Mouse (Mus musculus) thymus, postnatal 0 days (tissue): ENCODE data around the gene Csnk2a2. TPM values are rescaled to one million over a fixed set of nuclear protein-coding genes. Genes with fewer than 3 reads are reported as not detected.

ENCODE experiments used
- DNase-seq: peaks from one replicate; pipeline ENCODE4 v3.0.0-alpha.2; 2015; ENCODE audit warnings: low spot score
- polyA plus RNA-seq: library from polyadenylated mRNA; unstranded; fragments of >200 nt; fragmentation: Nextera tagmentation; extraction: Ambion mirVana; gene quantifications from 2 replicates; pipeline ENCODE4 v1.2.1, GENCODE M21; 2015

The Csnk2a2 gene
- polyA plus RNA-seq, 1 experiment from 2014 or later = 13.9 TPM

DNA sequence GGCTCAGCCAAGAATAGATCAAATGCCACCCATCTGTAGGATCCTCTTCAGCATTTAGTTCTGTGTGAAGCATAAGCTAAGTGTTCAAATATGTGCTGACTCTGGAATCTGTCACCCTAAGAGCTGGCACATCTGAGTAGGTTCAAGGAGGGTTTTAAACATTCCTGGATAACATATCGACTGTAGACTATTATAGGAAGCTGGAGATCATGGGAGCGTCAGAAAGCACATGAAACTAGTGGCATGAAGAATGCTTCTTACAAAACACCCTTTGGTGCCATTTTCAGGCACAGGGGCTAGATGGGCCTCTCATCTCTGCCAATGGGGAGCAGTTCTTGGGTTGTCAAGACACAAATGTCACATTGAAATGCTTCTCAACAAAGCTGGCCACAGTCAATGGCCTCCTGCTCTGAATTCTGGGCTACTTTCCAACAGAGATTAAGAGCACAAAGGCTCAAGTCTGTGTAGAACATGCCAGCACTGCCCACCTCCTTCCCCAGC is 63.0 kb downstream of the Csnk2a2 start:
- no peak for DNase-seq

- DNase-seq = no peak
Observed at GRCm38 (mm10) chr8:95424682-95425081, 65.2 kb downstream of the Csnk2a2 start.

GRCm38 (mm10) chr8:95422193-95422810 is 67.5 kb downstream of the Csnk2a2 start:
- no peak for DNase-seq

GRCm38 (mm10) chr8:95411309-95411972 is 78.4 kb downstream of the Csnk2a2 start:
- peak; percentile 64 for DNase-seq

DNA sequence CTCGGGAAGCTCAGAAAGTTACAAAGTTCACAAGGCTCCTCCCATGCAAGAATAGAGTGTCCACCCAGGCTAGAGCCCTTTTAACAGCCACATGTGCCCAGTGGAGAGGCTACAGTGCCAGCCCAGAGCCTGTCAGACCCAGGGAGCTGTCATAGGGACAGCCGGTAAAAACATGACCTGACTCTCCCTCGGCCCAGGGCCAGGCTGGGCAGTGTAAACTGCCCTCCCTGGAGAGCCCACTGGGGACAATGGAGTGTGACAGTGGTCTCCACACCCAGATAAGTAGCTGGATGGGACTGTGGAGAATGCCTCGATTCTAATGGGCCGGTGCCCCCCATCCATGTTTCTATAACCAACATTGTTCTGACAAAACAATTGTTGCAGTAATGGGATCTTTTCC is 80.3 kb downstream of the Csnk2a2 start:
- no peak for DNase-seq

DNA sequence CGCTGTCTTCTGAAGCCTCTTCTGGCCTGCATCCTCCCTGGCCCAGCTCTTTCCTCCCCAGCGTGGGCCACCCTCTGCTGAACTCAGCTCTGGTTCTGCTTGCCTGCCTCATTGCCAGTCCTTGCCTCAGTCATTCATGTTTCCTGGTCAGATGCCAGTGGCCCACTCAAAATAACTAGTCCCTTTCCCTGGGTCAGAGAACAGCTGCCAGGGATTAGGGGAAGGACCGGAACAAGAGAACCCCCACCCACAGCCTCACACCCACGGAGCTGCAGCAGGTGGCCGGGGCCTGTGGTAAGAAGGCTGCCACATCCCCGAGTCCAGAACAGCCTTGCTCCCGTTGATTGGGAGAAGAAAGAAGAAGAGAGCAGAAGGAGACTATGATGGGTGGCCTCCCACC is 88.7 kb downstream of the Csnk2a2 start:
- DNase-seq = no peak

- no peak for DNase-seq
Observed at GRCm38 (mm10) chr8:95399131-95399530, 90.7 kb downstream of the Csnk2a2 start.

DNA sequence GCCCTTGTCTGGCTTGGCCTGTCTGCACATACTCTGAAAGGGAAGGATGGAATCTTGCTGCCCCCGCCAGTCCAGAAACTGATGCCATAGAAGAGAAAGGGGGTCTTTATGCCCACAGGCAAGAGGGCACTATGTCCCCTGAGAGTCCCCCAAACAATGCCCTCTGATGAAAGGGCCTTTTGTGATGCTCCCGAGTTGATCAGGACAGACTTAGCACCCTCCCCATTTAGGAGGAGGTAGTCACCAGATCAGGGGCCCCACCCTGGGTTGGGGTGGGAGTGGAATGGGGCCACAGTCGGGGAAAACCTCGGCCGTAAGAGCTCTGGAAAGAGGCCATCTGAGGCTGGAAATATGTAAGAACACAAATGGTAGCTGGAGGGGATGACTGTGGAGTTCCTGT is 92.6 kb downstream of the Csnk2a2 start:
- DNase-seq = no peak

GRCm38 (mm10) chr8:95396752-95397151 is 93.1 kb downstream of the Csnk2a2 start:
- no peak for DNase-seq

Other genes with a start within 250 kb of the Csnk2a2 start
- 0.67 and 1.2 TPM in 2 replicates for gene Cngb1, start 183.5 kb downstream of the Csnk2a2 start, polyA plus RNA-seq
- gene Tepp, start 179.5 kb downstream of the Csnk2a2 start, polyA plus RNA-seq = 2.7 and 2.8 TPM in 2 replicates
- gene Zfp319, start 158.1 kb downstream of the Csnk2a2 start, polyA plus RNA-seq = 6.6 and 6.7 TPM in 2 replicates
- gene Usb1, start 157.8 kb downstream of the Csnk2a2 start, polyA plus RNA-seq = 34.1 and 35.8 TPM in 2 replicates
- gene Mmp15, start 137.8 kb downstream of the Csnk2a2 start, polyA plus RNA-seq = 4.0 and 4.5 TPM in 2 replicates
- 94.4 and 104 TPM in 2 replicates for gene Cfap20, start 55.2 kb downstream of the Csnk2a2 start, polyA plus RNA-seq
- 0.22 and 0.42 TPM in 2 replicates for gene Ccdc113, start 44.0 kb upstream of the Csnk2a2 start, polyA plus RNA-seq
- gene Prss54, start 86.3 kb upstream of the Csnk2a2 start, polyA plus RNA-seq = not detected in 2 replicates
- 19.5 and 21.7 TPM in 2 replicates for gene Gins3, start 143.4 kb upstream of the Csnk2a2 start, polyA plus RNA-seq
- gene Ndrg4, start 186.9 kb upstream of the Csnk2a2 start, polyA plus RNA-seq = 3.2 and 4.1 TPM in 2 replicates
- gene Setd6, start 225.8 kb upstream of the Csnk2a2 start, polyA plus RNA-seq = 19.7 and 20.4 TPM in 2 replicates